Mouse (Mus musculus) cerebellum, adult 2 months (tissue): Measurements from ENCODE around the gene Fcho2. TPM values are rescaled to one million over a fixed set of nuclear protein-coding genes. Genes with fewer than 3 reads are reported as not detected.

Source experiments
- DNase-seq, 2 experiments: peaks; one replicate each; pipeline ENCODE4 v3.0.0; 2021
- H3K27ac ChIP-seq: fragments of 200-500 bp; 2 replicates; pipeline ENCODE4 v1.5.1; 2012; ENCODE audit warnings: low read length, control low read depth, inconsistent platforms; ENCODE audit not compliant: insufficient read depth
- H3K27me3 ChIP-seq: fragments of 200-500 bp; 2 replicates; pipeline ENCODE4 v1.6.1; 2012; ENCODE audit warnings: inconsistent platforms, mild to moderate bottlenecking, low read length, moderate library complexity; ENCODE audit not compliant: control insufficient read depth, insufficient read depth
- H3K4me1 ChIP-seq: fragments of 200-500 bp; 2 replicates; pipeline ENCODE4 v1.6.1; 2011; ENCODE audit warnings: low read length; ENCODE audit not compliant: control insufficient read depth, insufficient read depth
- H3K4me3 ChIP-seq: fragments of 200-500 bp; replicated peaks from 2 replicates; pipeline ENCODE3; 2011; ENCODE audit warnings: mild to moderate bottlenecking, low read depth, low read length, control low read depth; ENCODE audit not compliant: insufficient read depth
- CTCF ChIP-seq: fragments of 200-500 bp; IDR thresholded peaks from 2 replicates; pipeline ENCODE4 v1.5.1; 2011; ENCODE audit warnings: low read depth, mild to moderate bottlenecking, control low read depth, low read length, moderate library complexity, borderline replicate concordance; ENCODE audit not compliant: insufficient read depth
- POLR2A ChIP-seq: fragments of 200-500 bp; IDR thresholded peaks from 2 replicates; pipeline ENCODE4 v1.6.1; 2011; ENCODE audit warnings: low read length, control low read depth, borderline replicate concordance; ENCODE audit not compliant: insufficient read depth
- WGBS: fragments of 180-500 bp; shearing (Covaris S2); methylation state at CpG from one replicate; pipeline ENCODE4 v1.1.7; 2018; 5-methylcytosine and 5-hydroxymethylcytosine counted together
- polyA plus RNA-seq: library from polyadenylated mRNA; depleted of rRNA; stranded (reverse); fragments of >200 nt; gene quantifications from 2 replicates; pipeline ENCODE4 v1.2.3, GENCODE M21; 2012; rRNA removed

The Fcho2 gene
- polyA plus RNA-seq, 1 experiment = 21.1 TPM

GRCm38 (mm10) chr13:98679631-98680041 is 135.6 kb downstream of the Fcho2 start:
- WGBS = 46% methylated on average over 4 of the region's 4 CpGs
- TF ChIP-seq CTCF = no peak
- no peak for TF ChIP-seq POLR2A
- H3K4me1 ChIP-seq = no peaks in the 10 kb centered on the region
- no peak for DNase-seq
- no peak overlapping the region for H3K27ac ChIP-seq
- H3K27me3 ChIP-seq = no peaks in the 10 kb centered on the region
- no peak overlapping the region for H3K4me3 ChIP-seq

GRCm38 (mm10) chr13:98679230-98679629 is 136.0 kb downstream of the Fcho2 start:
- DNase-seq = no peak
- H3K4me1 ChIP-seq = no peaks in the 10 kb centered on the region
- TF ChIP-seq CTCF (no peak), POLR2A (no peak)
- WGBS = 93% methylated on average over 1 of the region's 1 CpGs
- H3K27ac ChIP-seq = no peak overlapping the region
- no peaks in the 10 kb centered on the region for H3K27me3 ChIP-seq
- H3K4me3 ChIP-seq = no peak overlapping the region

- no peak overlapping the region for H3K4me3 ChIP-seq
- no peaks in the 10 kb centered on the region for H3K4me1 ChIP-seq
- 66% methylated on average over 4 of the region's 4 CpGs for WGBS
- no peak overlapping the region for H3K27ac ChIP-seq
- no peaks in the 10 kb centered on the region for H3K27me3 ChIP-seq
- DNase-seq = no peak
- TF ChIP-seq POLR2A (no peak), CTCF (no peak)
Measured at GRCm38 (mm10) chr13:98673922-98674321, 141.3 kb downstream of the Fcho2 start.

Other genes starting within 250 kb of the Fcho2 start
- 0.25 and 0.36 TPM in 2 replicates for gene Tmem174, start 178.0 kb downstream of the Fcho2 start, polyA plus RNA-seq
- not detected in 2 replicates for gene Tmem171, start 120.6 kb downstream of the Fcho2 start, polyA plus RNA-seq
- gene Tnpo1, start 110.9 kb upstream of the Fcho2 start, polyA plus RNA-seq = 23.9 and 24.8 TPM in 2 replicates
- not detected in 2 replicates for gene 1700024P04Rik, start 169.1 kb upstream of the Fcho2 start, polyA plus RNA-seq